ENCODE assay signal across 15 mouse cellular contexts in the genomic region with DNA sequence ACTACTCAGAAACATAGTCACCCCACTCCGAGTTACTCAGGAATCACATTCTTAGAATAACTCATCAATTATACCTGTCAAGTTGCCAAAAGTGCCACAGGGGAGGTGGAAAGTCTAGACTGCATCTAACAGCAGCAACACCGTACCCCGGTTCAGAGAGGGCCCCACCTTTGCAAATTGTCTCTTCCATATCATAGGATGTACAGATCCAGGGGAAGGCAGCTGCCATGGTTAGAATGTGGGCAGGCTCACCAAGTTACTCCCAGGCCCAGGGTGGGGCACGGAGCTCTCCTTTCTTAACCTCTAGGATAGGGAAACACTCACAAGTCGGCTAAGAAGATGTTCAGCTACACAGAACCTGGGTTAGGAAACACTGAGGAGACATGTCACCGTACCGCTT. TPM values are rescaled to one million over a fixed set of nuclear protein-coding genes. Genes with fewer than 3 reads are reported as not detected.
DNase-seq lines count a peak whose midpoint lies in the region; ATAC-seq and TF ChIP-seq lines count a peak whose summit lies in the region.
"Had no signal": no experiment of that assay in that cellular context is flagged by ENCODE, and none has a peak within 500 bp of the region (broad histone marks: within the 10 kb centered on the region; RNA-seq: fewer than 3 reads in every experiment).

No protein-coding gene starts in this region.

- 38% methylated on average over 7 of the region's 7 CpGs for WGBS in hindbrain, embryonic 13.5 days
- 33% methylated on average over 7 of the region's 7 CpGs for WGBS in hindbrain, postnatal 0 days
- 44% methylated on average over 7 of the region's 7 CpGs for WGBS in embryonic facial prominence, embryonic 11.5 days
- WGBS in forebrain, postnatal 0 days, result 39% methylated on average over 7 of the region's 7 CpGs

- H3K4me1 ChIP-seq in hindbrain, embryonic 13.5 days (replicated peaks), result peaks cover 38% of the 10 kb centered on the region
- H3K4me1 ChIP-seq in hindbrain, postnatal 0 days (ENCODE audit: insufficient read depth, low read length), result no peaks in the 10 kb centered on the region
- H3K4me1 ChIP-seq in embryonic facial prominence, embryonic 11.5 days (ENCODE audit: control insufficient read depth, insufficient read depth, low read length), result peaks cover 7% of the 10 kb centered on the region; the same call in 1 of the 2 replicates
- no peaks in the 10 kb centered on the region for H3K4me1 ChIP-seq in forebrain, postnatal 0 days (ENCODE audit: insufficient read depth)
- H3K4me1 ChIP-seq: liver, embryonic 13.5 days had no signal

- H3K4me2 ChIP-seq in hindbrain, embryonic 13.5 days, result no peak overlapping the region
- H3K4me2 ChIP-seq in hindbrain, postnatal 0 days (ENCODE audit: low read depth, low read length), result no peak overlapping the region
- H3K4me2 ChIP-seq in embryonic facial prominence, embryonic 11.5 days (ENCODE audit: low read depth, low read length), result no peak overlapping the region; the same call in 1 of the 2 replicates
- no peak overlapping the region for H3K4me2 ChIP-seq in forebrain, postnatal 0 days (ENCODE audit: low read depth)
- H3K4me2 ChIP-seq: liver, embryonic 13.5 days had no signal

- 0 out of 2 replicates have a peak, but pooled peaks cover 6% of the 10 kb centered on the region for H3K36me3 ChIP-seq in hindbrain, embryonic 13.5 days
- H3K36me3 ChIP-seq in hindbrain, postnatal 0 days (ENCODE audit: insufficient read depth, low read length), result no peaks in the 10 kb centered on the region
- H3K36me3 ChIP-seq in embryonic facial prominence, embryonic 11.5 days (replicated peaks; ENCODE audit: control insufficient read depth, insufficient read depth, low read depth, low read length), result no peaks in the 10 kb centered on the region
- peaks cover 10% of the 10 kb centered on the region; the same call in 1 of the 2 replicates for H3K36me3 ChIP-seq in forebrain, postnatal 0 days (ENCODE audit: insufficient read depth)
- H3K36me3 ChIP-seq: liver, embryonic 13.5 days had no signal

- no peaks in the 10 kb centered on the region for H3K27me3 ChIP-seq in hindbrain, embryonic 13.5 days
- no peaks in the 10 kb centered on the region for H3K27me3 ChIP-seq in hindbrain, postnatal 0 days (ENCODE audit: insufficient read depth, low read length)
- no peaks in the 10 kb centered on the region for H3K27me3 ChIP-seq in embryonic facial prominence, embryonic 11.5 days (ENCODE audit: control insufficient read depth, insufficient read depth, low read length)
- no peaks in the 10 kb centered on the region for H3K27me3 ChIP-seq in forebrain, postnatal 0 days (ENCODE audit: insufficient read depth, low read length)
- H3K27me3 ChIP-seq: liver, embryonic 13.5 days had no signal

- no peak overlapping the region for H3K4me3 ChIP-seq in hindbrain, embryonic 13.5 days
- H3K4me3 ChIP-seq in hindbrain, postnatal 0 days (ENCODE audit: low read length), result no peak overlapping the region
- no peak overlapping the region for H3K4me3 ChIP-seq in embryonic facial prominence, embryonic 11.5 days (ENCODE audit: low read depth, low read length)
- no peak overlapping the region for H3K4me3 ChIP-seq in forebrain, postnatal 0 days (ENCODE audit: low read depth, low read length)
- H3K4me3 ChIP-seq: liver, embryonic 13.5 days had no signal

- 0 out of 2 replicates have a peak, but pooled peaks have one; percentile 27 for ATAC-seq in hindbrain, embryonic 13.5 days (ENCODE audit: low FRiP score)
- ATAC-seq in hindbrain, postnatal 0 days, result no peak
- ATAC-seq in embryonic facial prominence, embryonic 11.5 days (replicated peaks; ENCODE audit: insufficient number of reproducible peaks, low FRiP score, low TSS enrichment, low read depth), result peak; percentile 46; the same call in 1 of the 2 replicates
- ATAC-seq in forebrain, postnatal 0 days, result peak; percentile 64
- ATAC-seq: CD4-positive, CD25-positive, alpha-beta regulatory T cell, adult 4 months had no signal

- no peaks in the 10 kb centered on the region for H3K9me3 ChIP-seq in hindbrain, embryonic 13.5 days
- H3K9me3 ChIP-seq in hindbrain, postnatal 0 days (ENCODE audit: low read length), result no peaks in the 10 kb centered on the region
- no peaks in the 10 kb centered on the region for H3K9me3 ChIP-seq in embryonic facial prominence, embryonic 11.5 days (replicated peaks; ENCODE audit: control insufficient read depth, low read length)
- no peaks in the 10 kb centered on the region for H3K9me3 ChIP-seq in forebrain, postnatal 0 days (ENCODE audit: low read length)
- H3K9me3 ChIP-seq: liver, embryonic 13.5 days had no signal

- no peak overlapping the region for H3K9ac ChIP-seq in hindbrain, embryonic 13.5 days
- no peak overlapping the region for H3K9ac ChIP-seq in hindbrain, postnatal 0 days (replicated peaks; ENCODE audit: low read length)
- no peak overlapping the region for H3K9ac ChIP-seq in embryonic facial prominence, embryonic 11.5 days (replicated peaks; ENCODE audit: low read length)
- H3K9ac ChIP-seq in forebrain, postnatal 0 days, result no peak overlapping the region
- H3K9ac ChIP-seq: liver, embryonic 13.5 days had no signal

- TF ChIP-seq CTCF in hindbrain, postnatal 0 days (IDR thresholded peaks at IDR 0.05; ENCODE audit: low read depth), result no peak
- no peak for TF ChIP-seq CTCF in forebrain, postnatal 0 days (IDR thresholded peaks at IDR 0.05; ENCODE audit: low read depth)

- no peak overlapping the region for H3K27ac ChIP-seq in hindbrain, embryonic 13.5 days
- no peak overlapping the region for H3K27ac ChIP-seq in hindbrain, postnatal 0 days
- H3K27ac ChIP-seq in embryonic facial prominence, embryonic 11.5 days (replicated peaks; ENCODE audit: low read depth, low read length), result no peak overlapping the region
- H3K27ac ChIP-seq in forebrain, postnatal 0 days (ENCODE audit: low read depth, low read length), result no peak overlapping the region
- H3K27ac ChIP-seq: liver, embryonic 13.5 days had no signal

- DNase-seq in hindbrain, postnatal 0 days (ENCODE audit: low spot score), result no peak
- peak; percentile 32 for DNase-seq in 3T3-L1 (ENCODE audit: low read depth, low spot score)
- DNase-seq in embryonic facial prominence, embryonic 11.5 days (ENCODE audit: low spot score), result no peak
- DNase-seq in forebrain, postnatal 0 days, result no peak
- no peak for DNase-seq in frontal cortex, postnatal 10 days (ENCODE audit: low spot score in 2 of 2)
- DNase-seq in spleen, adult 12 weeks (ENCODE audit: low spot score), result no peak
- no peak for DNase-seq in frontal cortex, postnatal 25 days (ENCODE audit: low spot score in 2 of 2)
- DNase-seq: cerebellum, adult 11-12 months; gastrocnemius, postnatal 14 days; heart, postnatal 4 days; layer of hippocampus, postnatal 36 days; liver, embryonic 13.5 days; thymus, postnatal 36 days had no signal

RNA-seq across cellular contexts. Expression of a gene that starts 29.4 kb away (rescaled TPM):
- 53.6 and 54.9 TPM in 2 replicates for polyA plus RNA-seq in hindbrain, embryonic 13.5 days (2015; fragmentation: Nextera tagmentation; extraction: Ambion mirVana)
- total RNA-seq in hindbrain, postnatal 0 days (2014; rRNA removed), result 44.4 and 51.6 TPM in 2 replicates
- 33.5 and 37.6 TPM in 2 replicates for polyA plus RNA-seq in hindbrain, postnatal 0 days (2015; fragmentation: Nextera tagmentation; extraction: Ambion mirVana)
- 46.0 and 47.8 TPM in 2 replicates for polyA plus RNA-seq in embryonic facial prominence, embryonic 11.5 days (2014; fragmentation: Nextera tagmentation; extraction: Ambion mirVana)
- 79.2 and 95.9 TPM in 2 replicates for total RNA-seq in forebrain, postnatal 0 days (2014; rRNA removed)
- polyA plus RNA-seq in forebrain, postnatal 0 days (2015; fragmentation: Nextera tagmentation; extraction: Ambion mirVana), result 52.6 and 60.5 TPM in 2 replicates
